Mouse (Mus musculus): ENCODE measurements at regions not wholly inside any gene's neighbourhood (a gene's known extent, or its start where the extent isn't known, plus 50 kb on each side); places are given as distances from the start of the nearest gene placed in this dataset.

DNA sequence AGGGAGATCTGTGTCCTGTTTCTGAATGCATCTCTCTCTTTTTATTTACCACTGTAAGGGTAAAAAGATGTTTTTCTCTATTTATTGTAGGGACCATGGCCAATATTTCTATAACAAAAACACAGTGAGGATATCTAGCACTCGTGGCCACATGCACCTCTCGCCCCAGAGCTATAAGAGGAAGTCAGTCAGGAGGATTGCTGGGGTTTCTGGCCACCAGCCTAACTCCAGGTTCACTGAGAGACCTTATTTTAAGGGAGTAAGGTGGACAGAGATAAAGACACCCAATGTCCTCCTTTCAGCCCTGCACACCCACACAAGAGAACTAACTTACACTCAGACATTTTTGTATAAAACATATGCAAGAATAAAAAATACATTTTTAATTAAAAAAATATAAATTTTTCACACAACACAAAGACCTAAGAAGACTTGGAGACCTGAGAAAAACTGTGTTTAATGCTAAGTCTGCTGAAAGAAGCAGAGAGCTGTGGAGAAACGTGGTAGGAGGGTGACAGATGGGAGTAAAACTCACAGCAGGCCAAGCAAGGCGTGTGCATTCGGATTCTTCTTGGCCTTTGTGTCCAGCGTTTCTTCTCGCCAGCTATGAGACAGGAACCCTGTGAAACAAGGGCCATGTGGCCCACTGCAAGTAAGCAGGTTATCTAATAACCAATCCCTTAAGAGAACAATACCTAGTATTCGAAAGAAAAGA lies 196.5 kb upstream of the Klf7 start:
- no peak for TF ChIP-seq NELFE (IDR thresholded peaks at IDR 0.05; ENCODE audit: low read depth, low read length)
- no peak for TF ChIP-seq ETS1 (IDR thresholded peaks at IDR 0.05; ENCODE audit: low read depth, low read length)
- no peak for TF ChIP-seq SIN3A (IDR thresholded peaks at IDR 0.05; ENCODE audit: low read length)
- no peak for TF ChIP-seq CTCF (IDR thresholded peaks at IDR 0.05 in 2 of 3, conservative IDR thresholded peaks at IDR 0.05 in 1 of 3; ENCODE audit: control insufficient read depth in 1 of 3, insufficient read depth in 1 of 3, low read depth in 2 of 3, low read length in 3 of 3, poor library complexity in 1 of 3, severe bottlenecking in 1 of 3)
